Mouse (Mus musculus): ENCODE results near the gene Pfn3. TPM values are rescaled to one million over a fixed set of nuclear protein-coding genes. Genes with fewer than 3 reads are reported as not detected.

The Pfn3 gene
- polyA plus RNA-seq, 1 experiment from 2014 or later = not detected

- Histone ChIP-seq H3K36me3 (no peaks in the 10 kb centered on the region), H3K9me3 (replicated peaks) (no peaks in the 10 kb centered on the region), H3K4me3 (replicated peaks) (no peak overlapping the region), H3K4me2 (replicated peaks) (no peak overlapping the region), H3K27ac (replicated peaks) (no peak overlapping the region), H3K4me1 (0 out of 2 replicates have a peak, but pooled peaks cover 6% of the 10 kb centered on the region), H3K9ac (no peak overlapping the region), H3K27me3 (peaks cover 40% of the 10 kb centered on the region)
- no peak for ATAC-seq (ENCODE audit: insufficient number of reproducible peaks, low FRiP score, low TSS enrichment, low read depth)
- WGBS = 81% methylated on average over 4 of the region's 4 CpGs
Measured at GRCm38 (mm10) chr13:55381790-55382189, 33.2 kb downstream of the Pfn3 start.

- Histone ChIP-seq H3K36me3 (no peaks in the 10 kb centered on the region), H3K27me3 (peaks cover 46% of the 10 kb centered on the region), H3K9me3 (replicated peaks) (no peaks in the 10 kb centered on the region), H3K9ac (peak overlapping the region; percentile 4; the same call in 1 of the 2 replicates), H3K4me2 (replicated peaks) (peak overlapping the region; percentile 41), H3K27ac (replicated peaks) (no peak overlapping the region), H3K4me3 (replicated peaks) (peak overlapping the region; percentile 21; the same call in 1 of the 2 replicates), H3K4me1 (0 out of 2 replicates have a peak, but pooled peaks cover 6% of the 10 kb centered on the region)
- ATAC-seq (ENCODE audit: insufficient number of reproducible peaks, low FRiP score, low TSS enrichment, low read depth) = no peak
- 7% methylated on average over 32 of the region's 32 CpGs for WGBS
Measured at GRCm38 (mm10) chr13:55378907-55379580, 36.0 kb downstream of the Pfn3 start.

- Histone ChIP-seq H3K36me3 (no peaks in the 10 kb centered on the region), H3K4me1 (0 out of 2 replicates have a peak, but pooled peaks cover 6% of the 10 kb centered on the region), H3K4me2 (replicated peaks) (no peak overlapping the region), H3K27me3 (peaks cover 40% of the 10 kb centered on the region), H3K4me3 (replicated peaks) (no peak overlapping the region), H3K9me3 (replicated peaks) (no peaks in the 10 kb centered on the region), H3K9ac (no peak overlapping the region; the same call in 1 of the 2 replicates), H3K27ac (replicated peaks) (no peak overlapping the region)
- ATAC-seq (ENCODE audit: insufficient number of reproducible peaks, low FRiP score, low TSS enrichment, low read depth) = no peak
- 60% methylated on average over 2 of the region's 2 CpGs for WGBS
Measured at GRCm38 (mm10) chr13:55375877-55376276, 39.2 kb downstream of the Pfn3 start.

GRCm38 (mm10) chr13:55374206-55374924 is 40.7 kb downstream of the Pfn3 start:
- Histone ChIP-seq H3K36me3 (no peaks in the 10 kb centered on the region), H3K4me2 (replicated peaks) (no peak overlapping the region), H3K27me3 (peaks cover 26% of the 10 kb centered on the region), H3K9me3 (replicated peaks) (no peaks in the 10 kb centered on the region), H3K27ac (replicated peaks) (no peak overlapping the region), H3K9ac (no peak overlapping the region), H3K4me1 (peaks cover 8% of the 10 kb centered on the region; the same call in 1 of the 2 replicates), H3K4me3 (replicated peaks) (no peak overlapping the region)
- ATAC-seq (ENCODE audit: insufficient number of reproducible peaks, low FRiP score, low TSS enrichment, low read depth) = no peak
- 63% methylated on average over 6 of the region's 6 CpGs for WGBS

GRCm38 (mm10) chr13:55371740-55372139 is 43.3 kb downstream of the Pfn3 start:
- no peaks in the 10 kb centered on the region for H3K9me3 ChIP-seq (replicated peaks)
- no peak for ATAC-seq (ENCODE audit: insufficient number of reproducible peaks, low FRiP score, low TSS enrichment, low read depth)
- 37% methylated on average over 5 of the region's 5 CpGs for WGBS

GRCm38 (mm10) chr13:55371007-55371681 is 43.9 kb downstream of the Pfn3 start:
- Histone ChIP-seq H3K36me3 (no peaks in the 10 kb centered on the region), H3K27me3 (peaks cover 10% of the 10 kb centered on the region), H3K9me3 (replicated peaks) (no peaks in the 10 kb centered on the region), H3K4me2 (replicated peaks) (no peak overlapping the region), H3K27ac (replicated peaks) (no peak overlapping the region), H3K4me3 (replicated peaks) (no peak overlapping the region), H3K9ac (no peak overlapping the region), H3K4me1 (peaks cover 5% of the 10 kb centered on the region; the same call in 1 of the 2 replicates)
- 51% methylated on average over 8 of the region's 8 CpGs for WGBS
- no peak for ATAC-seq (ENCODE audit: insufficient number of reproducible peaks, low FRiP score, low TSS enrichment, low read depth)

More at GRCm38 (mm10) chr13:55371740-55372139, 43.3 kb downstream of the Pfn3 start:
- peaks cover 5% of the 10 kb centered on the region; the same call in 1 of the 2 replicates for H3K4me1 ChIP-seq
- peaks cover 10% of the 10 kb centered on the region for H3K27me3 ChIP-seq
- no peak overlapping the region for H3K9ac ChIP-seq
- no peak overlapping the region for H3K27ac ChIP-seq (replicated peaks)
- H3K4me2 ChIP-seq (replicated peaks) = no peak overlapping the region
- no peak overlapping the region for H3K4me3 ChIP-seq (replicated peaks)
- H3K36me3 ChIP-seq = no peaks in the 10 kb centered on the region

GRCm38 (mm10) chr13:55370234-55370633 is 44.8 kb downstream of the Pfn3 start:
- Histone ChIP-seq H3K9me3 (replicated peaks) (no peaks in the 10 kb centered on the region), H3K27ac (replicated peaks) (no peak overlapping the region), H3K27me3 (peaks cover 6% of the 10 kb centered on the region), H3K36me3 (no peaks in the 10 kb centered on the region), H3K9ac (no peak overlapping the region), H3K4me2 (replicated peaks) (no peak overlapping the region; the same call in 1 of the 2 replicates), H3K4me3 (replicated peaks) (no peak overlapping the region), H3K4me1 (peaks cover 5% of the 10 kb centered on the region; the same call in 1 of the 2 replicates)
- WGBS = 61% methylated on average over 3 of the region's 3 CpGs
- ATAC-seq (ENCODE audit: insufficient number of reproducible peaks, low FRiP score, low TSS enrichment, low read depth) = no peak

- ATAC-seq (ENCODE audit: insufficient number of reproducible peaks, low FRiP score, low TSS enrichment, low read depth) = no peak; the same call in 1 of the 2 replicates
- Histone ChIP-seq H3K36me3 (no peaks in the 10 kb centered on the region), H3K9ac (no peak within 1 kb of the TSS), H3K9me3 (replicated peaks) (no peaks in the 10 kb centered on the region), H3K27ac (replicated peaks) (no peak within 1 kb of the TSS), H3K4me3 (replicated peaks) (0 out of 2 replicates have a peak within 1 kb of the TSS, but pooled peaks have one; percentile 6), H3K4me2 (replicated peaks) (peak within 1 kb of the TSS; percentile 15; the same call in 1 of the 2 replicates), H3K27me3 (peaks cover 11% of the 10 kb centered on the region; the same call in 1 of the 2 replicates), H3K4me1 (peaks cover 5% of the 10 kb centered on the region; the same call in 1 of the 2 replicates)
- WGBS = 57% methylated on average over 13 of the region's 13 CpGs
Measured at GRCm38 (mm10) chr13:55369531-55370114, 45.4 kb downstream of the Pfn3 start, which contains the start of gene Rgs14. TSS of gene Rgs14 (plus strand) at chr13:55369732.

GRCm38 (mm10) chr13:55368401-55368800 is 46.6 kb downstream of the Pfn3 start:
- no peak overlapping the region for H3K4me3 ChIP-seq (replicated peaks)
- no peaks in the 10 kb centered on the region for H3K9me3 ChIP-seq (replicated peaks)
- 72% methylated on average over 7 of the region's 7 CpGs for WGBS
- H3K9ac ChIP-seq = no peak overlapping the region
- H3K27me3 ChIP-seq = peaks cover 8% of the 10 kb centered on the region; the same call in 1 of the 2 replicates
- H3K27ac ChIP-seq (replicated peaks) = no peak overlapping the region
- H3K4me2 ChIP-seq (replicated peaks) = no peak overlapping the region
- H3K36me3 ChIP-seq = no peaks in the 10 kb centered on the region
- peaks cover 5% of the 10 kb centered on the region; the same call in 1 of the 2 replicates for H3K4me1 ChIP-seq
- no peak for ATAC-seq (ENCODE audit: insufficient number of reproducible peaks, low FRiP score, low TSS enrichment, low read depth)

Data from embryonic facial prominence, embryonic 15.5 days (tissue).